Mouse (Mus musculus) CD4-positive helper T cell, adult 2 months (primary cell): ENCODE results near the gene Btbd35f14.
"Not testable (repeated sequence)": the region's sequence is repeated elsewhere in the genome, so short reads cannot be mapped to it uniquely, and the experiment has no call there.

Source experiments
- DNase-seq: peaks from one replicate; pipeline ENCODE4 v3.0.0-alpha.2; 2012; ENCODE audit warnings: low read depth, missing footprints, low spot score

The Btbd35f14 gene

DNA sequence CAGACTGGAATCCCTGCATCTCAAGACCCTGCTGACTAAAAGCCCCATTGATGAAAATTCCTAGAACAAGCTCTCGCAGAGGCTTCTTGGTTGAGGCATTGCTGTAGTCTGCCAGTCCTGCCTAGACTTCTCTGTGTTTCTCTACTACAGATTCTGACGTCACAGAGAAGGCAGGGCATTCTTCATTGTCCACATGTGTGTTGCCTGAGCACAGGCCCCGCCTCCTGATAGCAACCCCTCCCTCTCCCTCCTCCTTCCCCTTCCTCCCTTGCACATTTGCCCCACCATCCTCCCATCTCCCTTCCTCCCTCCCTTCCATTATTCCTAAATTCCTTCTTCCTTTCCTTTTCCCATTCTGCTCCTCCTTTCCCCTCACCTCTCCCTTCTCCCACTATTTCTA lies at the start of gene Btbd35f14:
TSS of gene Btbd35f14 (minus strand) at position 101 of the 400 bp plus-strand sequence.
- not testable (repeated sequence) for DNase-seq

- not testable (repeated sequence) for DNase-seq
Measured at GRCm38 (mm10) chrX:33656872-33657271, 45.3 kb downstream of the Btbd35f14 start, which contains the start of gene Btbd35f13. Btbd35f13 (plus strand) TSS chrX:33657172.
